Mouse (Mus musculus) heart, embryonic 14.5 days (tissue): ENCODE measurements at regions not wholly inside any gene's neighbourhood (a gene's known extent, or its start where the extent isn't known, plus 50 kb on each side); places are given as distances from the start of the nearest gene placed in this dataset.

Experiments
- ATAC-seq: fragments of 200-750 bp; cut with Nextera tagmentation; 2 replicates; pipeline ENCODE4 v1.8.0; 2017; ENCODE audit warnings: low read depth, moderate TSS enrichment; ENCODE audit not compliant: insufficient number of reproducible peaks, insufficient read depth, low FRiP score
- H3K27ac ChIP-seq, 2 experiments: fragments of 200-500 bp in 1 of 2; fragments of 300-500 bp in 1 of 2; sonication (generic) in 1 of 2; replicated peaks in 1 of 2; 2 replicates each; pipeline ENCODE4 v1.5.1; 2012 to 2014; ENCODE audit warnings: low read depth in 2 of 2, low read length in 2 of 2, control low read depth in 1 of 2, mild to moderate bottlenecking in 1 of 2, mixed read lengths in 1 of 2; ENCODE audit not compliant: control insufficient read depth in 1 of 2, insufficient read depth in 1 of 2
- H3K27me3 ChIP-seq: fragments of 300-500 bp; sonication (generic); 2 replicates; pipeline ENCODE4 v1.6.1; 2014; ENCODE audit warnings: mild to moderate bottlenecking, low read length, control low read depth; ENCODE audit not compliant: control insufficient read depth, insufficient read depth
- H3K36me3 ChIP-seq: fragments of 300-500 bp; sonication (generic); 2 replicates; pipeline ENCODE4 v1.6.1; 2014; ENCODE audit warnings: mild to moderate bottlenecking, control low read depth, low read length, mixed read lengths; ENCODE audit not compliant: control insufficient read depth, insufficient read depth
- H3K4me1 ChIP-seq, 2 experiments: fragments of 200-500 bp in 1 of 2; fragments of 300-500 bp in 1 of 2; sonication (generic) in 1 of 2; 2 replicates each; pipeline ENCODE4 v1.6.1; 2012 to 2014; ENCODE audit warnings: low read length in 2 of 2, control low read depth in 1 of 2, mixed read lengths in 1 of 2; ENCODE audit not compliant: control insufficient read depth in 2 of 2, insufficient read depth in 2 of 2
- H3K4me2 ChIP-seq: fragments of 300-500 bp; sonication (generic); 2 replicates; pipeline ENCODE4 v1.6.1; 2014; ENCODE audit warnings: mild to moderate bottlenecking, low read length
- H3K4me3 ChIP-seq, 2 experiments: fragments of 200-500 bp in 1 of 2; fragments of 300-500 bp in 1 of 2; sonication (generic) in 1 of 2; 2 replicates each; pipeline ENCODE4 v1.5.1; 2012 to 2014; ENCODE audit warnings: low read length in 2 of 2, mild to moderate bottlenecking in 2 of 2, control low read depth in 1 of 2, low read depth in 1 of 2, moderate library complexity in 1 of 2; ENCODE audit not compliant: control insufficient read depth in 1 of 2, insufficient read depth in 1 of 2
- H3K9ac ChIP-seq: fragments of 300-500 bp; sonication (generic); 2 replicates; pipeline ENCODE4 v1.6.1; 2014; ENCODE audit warnings: mild to moderate bottlenecking, low read length
- H3K9me3 ChIP-seq: fragments of 300-500 bp; sonication (generic); 2 replicates; pipeline ENCODE4 v1.6.1; 2016; ENCODE audit warnings: low read length, control low read depth; ENCODE audit not compliant: control insufficient read depth
- WGBS: fragments of 180-500 bp; shearing (Covaris S2); extraction: QIAGEN DNeasy Blood & Tissue Kit; methylation state at CpG from one replicate; pipeline ENCODE4 v1.1.7; 2014; 5-methylcytosine and 5-hydroxymethylcytosine counted together

DNA sequence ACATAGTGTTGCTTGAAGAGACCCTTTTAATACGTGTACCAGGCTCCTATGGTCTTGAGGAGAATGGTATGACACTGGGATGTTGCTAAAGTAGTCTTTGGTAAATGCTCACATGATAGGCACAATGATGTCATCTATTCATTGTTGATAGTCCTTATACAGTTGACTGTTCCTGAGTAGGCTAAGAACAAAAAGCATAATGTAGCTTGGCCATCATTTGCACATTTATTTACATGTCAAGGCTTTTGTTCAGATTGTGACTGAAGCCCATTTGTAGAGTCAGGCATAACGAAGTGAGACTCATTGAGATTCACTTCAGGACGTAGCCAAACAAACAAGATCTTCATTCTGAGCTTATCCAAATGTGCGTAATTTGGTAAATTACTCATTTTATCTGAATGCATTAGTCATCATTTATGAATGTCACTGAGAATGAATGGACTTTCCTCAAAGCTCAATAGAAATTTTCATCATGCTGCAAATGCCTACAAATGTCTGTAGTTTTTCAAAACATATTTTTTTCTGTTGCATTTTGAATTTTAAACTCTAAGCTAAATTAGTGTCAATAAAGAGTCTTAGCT is 664.6 kb upstream of the Marcks start:
- H3K4me1 ChIP-seq, result no peaks in the 10 kb centered on the region

GRCm38 (mm10) chr10:37799397-37799796 is 660.7 kb upstream of the Marcks start:
- no peaks in the 10 kb centered on the region for H3K9me3 ChIP-seq

More for the DNA sequence above, 664.6 kb upstream of the Marcks start:
- Histone ChIP-seq H3K27ac (no peak overlapping the region), H3K4me2 (no peak overlapping the region), H3K36me3 (no peaks in the 10 kb centered on the region), H3K4me3 (no peak overlapping the region), H3K9me3 (no peaks in the 10 kb centered on the region), H3K27me3 (no peaks in the 10 kb centered on the region), H3K9ac (no peak overlapping the region)
- ATAC-seq, result no peak
- 70% methylated on average over 4 of the region's 4 CpGs for WGBS

DNA sequence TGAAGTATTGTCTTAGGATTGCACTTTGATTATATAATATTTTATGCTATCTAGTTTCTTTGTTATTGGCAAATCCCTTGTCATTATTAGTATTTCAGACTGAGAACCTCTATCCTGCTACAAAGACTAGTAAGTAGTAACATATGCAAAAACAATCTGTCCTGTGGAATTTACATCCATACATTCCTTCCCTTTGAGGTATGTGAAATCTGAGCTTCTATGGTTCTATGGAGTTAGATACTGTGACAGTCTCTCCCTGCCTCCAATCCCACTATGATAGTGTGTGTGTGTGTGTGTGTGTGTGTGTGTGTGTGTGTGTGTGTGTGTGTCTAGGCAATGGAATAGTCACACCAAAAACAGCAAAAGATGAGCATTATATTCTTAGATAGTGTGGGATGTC is 659.6 kb upstream of the Marcks start:
- no peak for ATAC-seq
- Histone ChIP-seq H3K36me3 (no peaks in the 10 kb centered on the region), H3K27me3 (no peaks in the 10 kb centered on the region), H3K9ac (no peak overlapping the region), H3K4me1 (peaks cover 0 to 4% of the 10 kb centered on the region in 2 experiments; a peak in 1 of 4 replicates), H3K9me3 (no peaks in the 10 kb centered on the region), H3K4me3 (no peak overlapping the region), H3K4me2 (no peak overlapping the region), H3K27ac (no peak overlapping the region)

More at GRCm38 (mm10) chr10:37799397-37799796, 660.7 kb upstream of the Marcks start:
- no peak overlapping the region for H3K4me3 ChIP-seq
- no peak overlapping the region for H3K9ac ChIP-seq
- no peak overlapping the region for H3K27ac ChIP-seq
- no peak for ATAC-seq
- H3K4me2 ChIP-seq, result no peak overlapping the region
- H3K36me3 ChIP-seq, result no peaks in the 10 kb centered on the region
- WGBS, result 74% methylated on average over 2 of the region's 2 CpGs
- H3K27me3 ChIP-seq, result no peaks in the 10 kb centered on the region
- peaks cover 0 to 3% of the 10 kb centered on the region in 2 experiments; a peak in 1 of 4 replicates for H3K4me1 ChIP-seq

- no peak overlapping the region for H3K27ac ChIP-seq
Measured at GRCm38 (mm10) chr10:37797701-37798100, 659.0 kb upstream of the Marcks start.

GRCm38 (mm10) chr10:37792878-37793277 is 654.2 kb upstream of the Marcks start:
- Histone ChIP-seq H3K4me2 (no peak overlapping the region), H3K27me3 (no peaks in the 10 kb centered on the region), H3K4me3 (no peak overlapping the region), H3K4me1 (peaks cover 0 to 4% of the 10 kb centered on the region in 2 experiments; a peak in 1 of 4 replicates), H3K36me3 (no peaks in the 10 kb centered on the region), H3K9ac (no peak overlapping the region), H3K9me3 (no peaks in the 10 kb centered on the region), H3K27ac (no peak overlapping the region)
- no peak for ATAC-seq
- 76% methylated on average over 3 of the region's 3 CpGs for WGBS

More at GRCm38 (mm10) chr10:37797701-37798100, 659.0 kb upstream of the Marcks start:
- Histone ChIP-seq H3K4me2 (no peak overlapping the region), H3K4me1 (peaks cover 0 to 4% of the 10 kb centered on the region in 2 experiments; a peak in 1 of 4 replicates), H3K4me3 (no peak overlapping the region), H3K36me3 (no peaks in the 10 kb centered on the region), H3K9ac (no peak overlapping the region), H3K9me3 (no peaks in the 10 kb centered on the region), H3K27me3 (no peaks in the 10 kb centered on the region)
- WGBS, result 73% methylated on average over 5 of the region's 5 CpGs
- ATAC-seq, result no peak

DNA sequence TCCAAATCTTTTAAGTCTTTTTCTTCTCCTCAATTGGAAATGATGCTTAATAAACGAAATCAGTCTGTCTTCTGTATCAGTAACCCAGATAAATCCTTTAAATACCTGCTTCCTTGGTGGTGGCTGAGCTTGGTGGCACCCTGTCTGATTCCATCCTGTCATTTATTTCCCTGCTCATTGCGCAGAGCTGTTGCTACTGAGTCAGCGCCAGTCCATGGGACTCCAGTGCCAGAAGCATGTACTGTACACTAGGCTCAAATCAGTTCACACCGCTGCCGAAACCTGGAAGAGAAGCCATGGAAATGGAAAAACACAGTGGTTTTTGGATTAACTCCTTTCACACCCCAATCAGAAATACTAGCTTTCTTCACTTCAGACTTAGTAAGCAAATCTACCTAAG is 649.3 kb upstream of the Marcks start:
- no peaks in the 10 kb centered on the region for H3K4me1 ChIP-seq
- H3K4me3 ChIP-seq, result no peak overlapping the region
- H3K27ac ChIP-seq, result no peak overlapping the region
- no peaks in the 10 kb centered on the region for H3K9me3 ChIP-seq
- no peak overlapping the region for H3K4me2 ChIP-seq
- H3K36me3 ChIP-seq, result no peaks in the 10 kb centered on the region
- H3K9ac ChIP-seq, result no peak overlapping the region
- ATAC-seq, result no peak
- no peaks in the 10 kb centered on the region for H3K27me3 ChIP-seq
- 80% methylated on average over 5 of the region's 5 CpGs for WGBS

GRCm38 (mm10) chr10:37779383-37780302 is 640.9 kb upstream of the Marcks start:
- H3K27me3 ChIP-seq, result no peaks in the 10 kb centered on the region

More at GRCm38 (mm10) chr10:37779383-37780302, 640.9 kb upstream of the Marcks start:
- Histone ChIP-seq H3K4me2 (no peak overlapping the region), H3K9me3 (no peaks in the 10 kb centered on the region), H3K4me3 (no peak overlapping the region), H3K9ac (no peak overlapping the region), H3K36me3 (no peaks in the 10 kb centered on the region), H3K27ac (no peak overlapping the region), H3K4me1 (no peaks in the 10 kb centered on the region)
- no peak for ATAC-seq
- 65% methylated on average over 2 of the region's 2 CpGs for WGBS
